In genomic region chr1:154796685-154797084, GRCm38 (mm10) we compare ENCODE assay signal across 9 mouse cellular contexts.
DNase-seq lines count a peak whose midpoint lies in the region; ATAC-seq lines count a peak whose summit lies in the region.
"Had no signal": no experiment of that assay in that cellular context is flagged by ENCODE, and none has a peak within 500 bp of the region (broad histone marks: within the 10 kb centered on the region; RNA-seq: fewer than 3 reads in every experiment).

No protein-coding gene starts in this region.

- no peak for ATAC-seq in midbrain, embryonic 16.5 days
- no peak for ATAC-seq in frontal cortex, adult (ENCODE audit: low TSS enrichment)

- no peak overlapping the region for H3K4me2 ChIP-seq in midbrain, embryonic 16.5 days (ENCODE audit: low read length)

- H3K36me3 ChIP-seq in midbrain, embryonic 10.5 days: no peaks in the 10 kb centered on the region
- no peaks in the 10 kb centered on the region for H3K36me3 ChIP-seq in midbrain, embryonic 16.5 days (ENCODE audit: control insufficient read depth, insufficient read depth, low read length)

- intact Hi-C loops in gastrocnemius, postnatal 14 days (cut with DNase I; ENCODE audit: low total_unique reads): no loop called here

- H3K27ac ChIP-seq in midbrain, embryonic 10.5 days (replicated peaks): no peak overlapping the region
- no peak overlapping the region for H3K27ac ChIP-seq in midbrain, embryonic 16.5 days (ENCODE audit: low read length)

- DNase-seq in cerebellum, adult 11 months: peak; percentile 42
- no peak for DNase-seq in cerebellum, adult 8-10 months
- DNase-seq in midbrain, embryonic 10.5 days (ENCODE audit: low spot score): peak; percentile 30
- peak; percentile 67 to 80 for DNase-seq in cerebellum, postnatal 25 days
- DNase-seq in lung, postnatal 14 days: peak; percentile 51
- no peak for DNase-seq in gastrocnemius, postnatal 14 days

- H3K9me3 ChIP-seq in midbrain, embryonic 10.5 days (replicated peaks): no peaks in the 10 kb centered on the region
- no peaks in the 10 kb centered on the region for H3K9me3 ChIP-seq in midbrain, embryonic 16.5 days (replicated peaks; ENCODE audit: control insufficient read depth, low read length, poor library complexity, severe bottlenecking)

- no peak overlapping the region for H3K9ac ChIP-seq in midbrain, embryonic 16.5 days (ENCODE audit: low read depth, low read length)

- H3K4me3 ChIP-seq in midbrain, embryonic 10.5 days: no peak overlapping the region
- H3K4me3 ChIP-seq in midbrain, embryonic 16.5 days (ENCODE audit: low read depth, low read length): no peak overlapping the region
- H3K4me3 ChIP-seq: erythroblast, embryonic 14.5 days had no signal

- H3K4me1 ChIP-seq in midbrain, embryonic 10.5 days: no peaks in the 10 kb centered on the region
- no peaks in the 10 kb centered on the region for H3K4me1 ChIP-seq in midbrain, embryonic 16.5 days (ENCODE audit: control insufficient read depth, insufficient read depth, low read length)

- H3K27me3 ChIP-seq in midbrain, embryonic 10.5 days (ENCODE audit: low read depth, poor library complexity, severe bottlenecking): no peaks in the 10 kb centered on the region
- H3K27me3 ChIP-seq in midbrain, embryonic 16.5 days (ENCODE audit: control insufficient read depth, insufficient read depth, low read depth, low read length): no peaks in the 10 kb centered on the region

- 50% methylated on average over 2 of the region's 2 CpGs for WGBS in midbrain, embryonic 10.5 days
- 60% methylated on average over 2 of the region's 2 CpGs for WGBS in midbrain, embryonic 16.5 days

Comparison
In these comparisons a context has a peak if more than half of its experiments do, and no peak if none do; other contexts are left out.
1. DNase-seq: peak in cerebellum, adult 11 months (single experiment), midbrain, embryonic 10.5 days (single experiment), cerebellum, postnatal 25 days (2 of 2) and lung, postnatal 14 days (single experiment); none in cerebellum, adult 8-10 months (single experiment) and gastrocnemius, postnatal 14 days (single experiment).